Mouse (Mus musculus) T-helper 1 cell (primary cell): ENCODE measurements around the gene Wipf1.
"Not testable (repeated sequence)": the region's sequence is repeated elsewhere in the genome, so short reads cannot be mapped to it uniquely, and the experiment has no call there.

Source experiments
- in situ Hi-C: fragments of 300-600 bp; cut with MboI, MseI; formaldehyde crosslinking; loops from one replicate; pipeline ENCODE4 v1.15.1; 2025; ENCODE audit warnings: high pct_unique_total_duplicates

Wipf1 gene

GRCm38 (mm10) chr2:73509248-73510024 lies 20.1 kb downstream of the Wipf1 start:
- in situ Hi-C loops, result loop anchor here (10.0 kb wide), 1 partner anchor 1405 kb away; no protein-coding TSS in a partner anchor

- in situ Hi-C loops, result no loop called here
These were observed 21.6 kb downstream of the Wipf1 start for GRCm38 (mm10) chr2:73507886-73508285.

DNA sequence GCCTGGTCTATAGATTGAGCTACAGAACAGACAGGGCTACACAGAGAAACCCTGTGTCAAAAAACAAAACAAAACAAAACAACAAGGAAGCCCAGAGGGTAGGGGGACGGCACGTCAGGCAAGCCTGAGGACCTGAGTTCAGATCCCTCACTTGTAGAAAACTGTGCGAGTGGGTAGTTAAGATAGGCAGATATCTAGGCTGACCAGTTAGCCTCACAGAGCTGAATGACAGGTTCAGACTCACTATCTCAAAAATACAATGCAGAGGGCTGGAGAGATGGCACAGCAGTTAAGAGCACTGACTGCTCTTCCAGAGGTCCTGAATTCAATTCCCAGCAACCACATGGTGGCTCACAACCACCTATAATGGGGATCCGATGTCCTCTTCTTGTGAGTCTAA lies 23.2 kb downstream of the Wipf1 start:
- in situ Hi-C loops, result not testable (repeated sequence)

GRCm38 (mm10) chr2:73502863-73503429 lies 26.6 kb downstream of the Wipf1 start:
- in situ Hi-C loops, result no loop called here

GRCm38 (mm10) chr2:73500864-73501263 lies 28.7 kb downstream of the Wipf1 start:
- in situ Hi-C loops, result no loop called here

DNA sequence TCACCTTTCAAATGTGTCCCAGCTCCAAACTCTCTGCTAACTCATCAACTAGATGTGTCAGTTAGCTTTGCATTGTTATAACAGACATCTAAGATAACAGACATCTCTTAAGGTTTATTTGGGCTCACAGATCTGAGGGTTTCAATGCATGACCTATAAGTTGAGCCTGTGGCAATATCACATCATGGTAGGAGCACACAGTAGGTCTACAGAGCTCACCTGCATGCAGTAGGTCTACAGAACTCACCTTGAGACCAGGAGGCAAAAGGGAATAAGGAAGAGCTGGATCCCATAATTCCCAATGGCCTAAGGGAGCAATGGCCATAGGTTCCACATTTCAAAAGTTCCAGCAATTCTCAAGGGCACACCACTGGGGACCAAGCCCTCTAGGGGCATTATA lies 31.2 kb downstream of the Wipf1 start:
- in situ Hi-C loops, result no loop called here

DNA sequence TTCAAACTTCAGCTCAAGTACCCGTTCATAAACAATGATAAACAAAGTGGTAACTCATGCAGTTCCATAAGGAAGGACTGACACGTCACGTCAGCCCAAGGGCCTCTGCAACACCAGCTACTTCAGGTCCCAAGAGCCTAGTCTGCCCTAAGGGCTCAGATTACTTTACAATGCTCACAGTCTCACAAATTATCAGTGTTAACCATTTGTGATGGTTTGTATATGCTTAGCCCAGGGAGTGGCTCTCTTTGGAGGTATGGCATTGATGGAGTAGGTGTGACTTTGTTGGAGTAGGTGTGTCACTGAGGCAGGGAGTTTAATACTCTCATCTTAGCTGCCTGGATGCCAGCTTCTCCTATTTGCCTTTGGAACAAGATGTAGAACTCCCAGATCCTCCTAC lies 32.0 kb downstream of the Wipf1 start:
- in situ Hi-C loops, result no loop called here

- in situ Hi-C loops, result no loop called here
These were observed 32.6 kb downstream of the Wipf1 start for GRCm38 (mm10) chr2:73496944-73497343.

GRCm38 (mm10) chr2:73496329-73496685 lies 33.2 kb downstream of the Wipf1 start:
- in situ Hi-C loops, result no loop called here

DNA sequence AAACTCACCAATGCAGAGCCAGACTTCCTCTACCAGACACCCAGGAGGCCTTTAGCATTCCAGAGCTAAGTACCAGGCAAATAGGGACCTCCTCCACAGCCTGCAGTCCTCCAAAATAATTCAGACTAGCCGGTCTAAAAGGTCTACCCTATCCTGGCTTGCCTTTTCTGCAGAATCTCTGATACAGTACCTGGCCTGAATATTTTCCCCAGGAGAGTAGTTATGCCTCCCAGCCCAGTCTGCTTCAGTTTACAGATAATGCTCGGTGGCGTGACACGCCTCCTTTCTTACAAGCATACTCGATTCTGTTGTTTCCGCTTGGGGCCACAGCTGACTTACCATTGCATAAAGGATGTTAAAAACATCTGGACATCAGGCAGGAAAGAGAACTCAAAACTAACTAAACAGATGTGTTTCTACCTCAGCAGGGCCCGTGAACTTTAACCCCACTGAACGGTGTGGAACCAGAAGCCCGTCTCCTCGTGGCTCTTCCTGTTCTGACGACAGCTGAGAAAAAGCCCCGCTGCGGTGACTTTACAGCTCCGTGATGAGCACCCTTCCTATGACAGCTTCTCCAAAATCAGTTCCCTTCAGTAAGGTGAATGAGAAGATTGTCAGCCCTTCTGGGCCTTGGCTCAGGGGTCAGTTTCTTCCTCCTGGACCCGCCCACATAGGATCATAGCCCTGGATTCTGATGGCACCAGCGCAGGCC lies 33.8 kb downstream of the Wipf1 start:
- in situ Hi-C loops, result no loop called here

DNA sequence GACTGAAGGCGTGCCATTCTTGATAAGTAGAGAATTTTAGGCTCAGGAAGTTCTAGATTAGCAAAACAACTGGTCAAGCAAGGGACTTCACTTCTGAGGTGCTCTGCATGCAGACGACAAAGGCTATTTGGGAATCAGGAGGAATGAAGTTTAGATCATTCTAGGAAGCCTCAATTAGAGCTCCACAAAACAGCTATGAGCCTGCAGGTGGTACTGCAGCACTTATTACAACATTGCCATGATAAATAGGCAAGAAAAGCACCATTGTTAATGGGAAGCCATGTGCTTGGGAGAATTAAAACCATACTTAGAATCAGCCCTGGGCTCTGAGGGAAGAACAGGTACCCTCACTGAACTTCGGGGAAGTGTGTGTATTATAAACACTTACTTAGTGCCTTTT lies 36.0 kb downstream of the Wipf1 start:
- in situ Hi-C loops, result loop anchor here (5.0 kb wide), 1 partner anchor 49 kb away; no protein-coding TSS in a partner anchor

GRCm38 (mm10) chr2:73491442-73492241 lies 37.9 kb downstream of the Wipf1 start:
- in situ Hi-C loops, result loop anchor here (5.0 kb wide), 1 partner anchor 51 kb away; no protein-coding TSS in a partner anchor

- in situ Hi-C loops, result loop anchor here (5.0 kb wide), 1 partner anchor 52 kb away; no protein-coding TSS in a partner anchor
These were observed 39.1 kb downstream of the Wipf1 start for GRCm38 (mm10) chr2:73490466-73490865.

DNA sequence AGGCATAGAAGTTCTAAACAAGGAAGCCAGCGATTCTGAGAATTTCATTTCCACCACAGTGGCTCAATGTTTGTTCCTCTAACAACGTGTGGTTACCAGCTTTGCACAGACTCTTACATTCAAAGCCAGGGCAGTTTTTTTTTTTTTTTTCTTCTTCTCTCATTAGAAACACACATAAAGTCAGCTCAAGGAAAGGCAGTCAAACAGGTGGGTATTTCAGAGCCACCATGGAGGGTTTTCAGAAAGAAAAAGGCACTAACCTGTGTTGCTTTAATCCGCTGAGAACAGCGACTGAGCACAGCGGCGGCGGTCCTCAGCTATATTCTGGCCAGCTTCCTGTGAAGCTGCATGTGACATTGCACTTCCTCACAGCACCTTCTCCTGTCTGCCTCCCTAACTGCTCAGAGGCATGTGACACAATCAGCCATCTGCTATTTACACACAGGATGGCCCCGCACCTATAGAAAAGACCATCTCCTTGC lies 43.4 kb downstream of the Wipf1 start:
- in situ Hi-C loops, result no loop called here

GRCm38 (mm10) chr2:73485236-73486119 lies 44.1 kb downstream of the Wipf1 start:
- in situ Hi-C loops, result no loop called here

DNA sequence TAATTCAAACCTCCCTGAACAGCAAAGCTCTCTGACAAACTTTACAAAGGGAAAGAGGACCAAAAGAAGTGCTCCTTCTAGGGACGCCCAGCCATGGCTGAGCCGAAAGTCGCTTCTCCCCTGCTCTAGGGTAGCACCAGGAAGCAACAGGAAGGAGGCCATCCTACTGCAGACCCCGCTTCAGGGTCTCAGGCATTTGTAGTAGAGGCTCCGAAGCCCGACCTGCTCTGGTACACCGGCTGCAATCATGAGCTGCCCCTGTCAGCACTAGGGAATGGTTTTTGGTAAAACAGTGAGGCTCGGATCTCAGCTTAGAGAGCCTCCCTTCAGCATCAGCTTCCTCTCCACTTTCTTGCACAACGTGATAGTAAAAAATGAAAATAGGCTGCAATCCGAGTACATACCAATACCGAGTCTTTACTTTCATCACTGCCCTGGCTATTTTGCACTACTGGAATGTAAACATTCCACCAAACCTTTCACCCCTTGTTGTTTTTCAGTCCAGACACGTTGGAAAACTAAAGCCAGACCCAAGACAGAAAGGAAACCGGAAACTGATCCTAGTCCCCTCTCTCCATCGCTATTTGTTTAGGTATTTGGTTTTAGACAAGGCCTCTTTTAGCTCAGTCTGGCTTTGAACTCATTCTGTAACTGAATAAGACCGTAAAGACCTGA lies 44.8 kb downstream of the Wipf1 start:
- in situ Hi-C loops, result no loop called here

GRCm38 (mm10) chr2:73478805-73479204 lies 50.7 kb downstream of the Wipf1 start:
- in situ Hi-C loops, result no loop called here

GRCm38 (mm10) chr2:73477501-73477900 lies 52.0 kb downstream of the Wipf1 start:
- in situ Hi-C loops, result no loop called here

- in situ Hi-C loops, result no loop called here
These were observed 54.0 kb downstream of the Wipf1 start for GRCm38 (mm10) chr2:73475519-73475918.

- in situ Hi-C loops, result no loop called here
These were observed 57.4 kb downstream of the Wipf1 start for GRCm38 (mm10) chr2:73472130-73472529.
